Comparison of ENCODE assay signal across 8 mouse cellular contexts in genomic region chr11:75650311-75650710, GRCm38 (mm10). TPM values are rescaled to one million over a fixed set of nuclear protein-coding genes. Genes with fewer than 3 reads are reported as not detected.
A peak's percentile ranks its signal among the peaks of the same experiment; 100 is the strongest.
DNase-seq lines count a peak whose midpoint lies in the region; ATAC-seq and TF ChIP-seq lines count a peak whose summit lies in the region.

Gene Myo1c (plus strand): TSS chr11:75650504.

- H3K4me2 ChIP-seq in hindbrain, embryonic 13.5 days = peak within 1 kb of the TSS; percentile 78

- no peak for TF ChIP-seq POLR2A in cerebellum, adult 2 months (IDR thresholded peaks at IDR 0.05; ENCODE audit: borderline replicate concordance, insufficient read depth, low read length)

- H3K4me1 ChIP-seq in cerebellum, adult 2 months (ENCODE audit: control insufficient read depth, insufficient read depth, low read length) = peaks cover 35% of the 10 kb centered on the region
- H3K4me1 ChIP-seq in hindbrain, embryonic 13.5 days (replicated peaks) = peaks cover 41% of the 10 kb centered on the region

- peaks cover 12% of the 10 kb centered on the region for H3K36me3 ChIP-seq in hindbrain, embryonic 13.5 days

- H3K4me3 ChIP-seq in cerebellum, adult 2 months (replicated peaks; ENCODE audit: insufficient read depth, low read depth, low read length) = peak within 1 kb of the TSS; percentile 99
- H3K4me3 ChIP-seq in gastrocnemius, adult 2 months = peak within 1 kb of the TSS; percentile 94
- H3K4me3 ChIP-seq in hindbrain, embryonic 13.5 days = peak within 1 kb of the TSS; percentile 49

- ATAC-seq in hindbrain, embryonic 13.5 days (ENCODE audit: low FRiP score) = no peak
- ATAC-seq in monocyte, adult 5-6 weeks (replicated peaks; ENCODE audit: insufficient number of reproducible peaks, low FRiP score, low TSS enrichment, poor library complexity, severe bottlenecking) = no peak

- WGBS in cerebellum, adult 2 months = 69% methylated on average over 7 of the region's 7 CpGs
- 76% methylated on average over 7 of the region's 7 CpGs for WGBS in hindbrain, embryonic 13.5 days

- H3K9ac ChIP-seq in hindbrain, embryonic 13.5 days = peak within 1 kb of the TSS; percentile 73

- H3K9me3 ChIP-seq in hindbrain, embryonic 13.5 days = no peaks in the 10 kb centered on the region

- H3K27ac ChIP-seq in cerebellum, adult 2 months (ENCODE audit: insufficient read depth, low read length) = peak within 1 kb of the TSS; percentile 62
- peak within 1 kb of the TSS; percentile 98 for H3K27ac ChIP-seq in gastrocnemius, adult 2 months
- 0 out of 2 replicates have a peak within 1 kb of the TSS, but pooled peaks have one; percentile 18 for H3K27ac ChIP-seq in hindbrain, embryonic 13.5 days

- no peaks in the 10 kb centered on the region for H3K27me3 ChIP-seq in cerebellum, adult 2 months (ENCODE audit: control insufficient read depth, insufficient read depth, low read length)
- peaks cover 35% of the 10 kb centered on the region for H3K27me3 ChIP-seq in hindbrain, embryonic 13.5 days

- no peak for TF ChIP-seq CTCF in cerebellum, adult 2 months (IDR thresholded peaks at IDR 0.05; ENCODE audit: borderline replicate concordance, insufficient read depth, low read depth, low read length)
- TF ChIP-seq CTCF in gastrocnemius, adult 2 months (IDR thresholded peaks at IDR 0.05) = no peak

- no peak for DNase-seq in cerebellum, adult 2 months
- no peak for DNase-seq in cerebellum, adult 9-11 months
- peak in 1 of 2 experiments; percentile 55 for DNase-seq in adrenal gland, adult 18-20 months (ENCODE audit: low spot score in 2 of 2)
- DNase-seq in gastrocnemius, adult 2 months = peak; percentile 85
- no peak for DNase-seq in left cerebral cortex, postnatal 14 days (ENCODE audit: low spot score in 2 of 2)
- DNase-seq in B cell, adult 2 months = no peak

- intact Hi-C loops in gastrocnemius, adult 2 months (cut with DNase I) = no loop called here
- intact Hi-C loops in left cerebral cortex, postnatal 14 days (cut with DNase I) = no loop called here

RNA-seq across cellular contexts. Expression of gene Myo1c, which starts in this region (rescaled TPM):
- polyA plus RNA-seq in cerebellum, adult 2 months (2012; rRNA removed) = 26.9 and 28.5 TPM in 2 replicates
- total RNA-seq in adrenal gland, adult 18-20 months (2021) = 100 to 1,000 TPM; 144 to 160 TPM
- total RNA-seq in gastrocnemius, adult 2 months (2021) = 10 to 100 TPM; 34.1 to 43.9 TPM
- polyA plus RNA-seq in hindbrain, embryonic 13.5 days (2015; fragmentation: Nextera tagmentation; extraction: Ambion mirVana) = 8.8 and 9.6 TPM in 2 replicates
- 10 to 100 TPM; 20.5 to 21.7 TPM for total RNA-seq in left cerebral cortex, postnatal 14 days (2021)
- total RNA-seq in monocyte, adult 5-6 weeks (2017) = 93.0 to 115 TPM (median 97.0 TPM) in 3 replicates

Comparison
In these comparisons a context has a peak if more than half of its experiments do, and no peak if none do; other contexts are left out.
1. H3K27ac ChIP-seq: peak in every context shown above with its lines; median percentile 98 in gastrocnemius, adult 2 months; 62 in cerebellum, adult 2 months; 18 in hindbrain, embryonic 13.5 days.
2. H3K4me3 ChIP-seq: peak in every context shown above with its lines; median percentile 99 in cerebellum, adult 2 months; 94 in gastrocnemius, adult 2 months; 49 in hindbrain, embryonic 13.5 days.